Mouse (Mus musculus): ENCODE data around the gene BC048403. TPM values are rescaled to one million over a fixed set of nuclear protein-coding genes. Genes with fewer than 3 reads are reported as not detected.

BC048403 gene
- polyA plus RNA-seq (2014; fragmentation: Illumina TruSeq; extraction: RNeasy Lipid Tissue Mini Kit (QIAGEN cat#74804); ENCODE audit: low read depth, low replicate concordance) = 6.3 TPM

GRCm38 (mm10) chr10:121739548-121740505 lies at the start of gene BC048403:
TSS of gene BC048403 (plus strand) at chr10:121739937.

Other genes with a start within 250 kb of the BC048403 start
- 32.3 TPM for gene Tbk1, start 153.2 kb upstream of the BC048403 start, polyA plus RNA-seq (2014; fragmentation: Illumina TruSeq; extraction: RNeasy Lipid Tissue Mini Kit (QIAGEN cat#74804); ENCODE audit: low read depth, low replicate concordance)
- gene Xpot, start 113.6 kb upstream of the BC048403 start, polyA plus RNA-seq (2014; fragmentation: Illumina TruSeq; extraction: RNeasy Lipid Tissue Mini Kit (QIAGEN cat#74804); ENCODE audit: low read depth, low replicate concordance) = 30.4 TPM
- not detected for gene D930020B18Rik, start 98.3 kb upstream of the BC048403 start, polyA plus RNA-seq (2014; fragmentation: Illumina TruSeq; extraction: RNeasy Lipid Tissue Mini Kit (QIAGEN cat#74804); ENCODE audit: low read depth, low replicate concordance)